In the genomic region with DNA sequence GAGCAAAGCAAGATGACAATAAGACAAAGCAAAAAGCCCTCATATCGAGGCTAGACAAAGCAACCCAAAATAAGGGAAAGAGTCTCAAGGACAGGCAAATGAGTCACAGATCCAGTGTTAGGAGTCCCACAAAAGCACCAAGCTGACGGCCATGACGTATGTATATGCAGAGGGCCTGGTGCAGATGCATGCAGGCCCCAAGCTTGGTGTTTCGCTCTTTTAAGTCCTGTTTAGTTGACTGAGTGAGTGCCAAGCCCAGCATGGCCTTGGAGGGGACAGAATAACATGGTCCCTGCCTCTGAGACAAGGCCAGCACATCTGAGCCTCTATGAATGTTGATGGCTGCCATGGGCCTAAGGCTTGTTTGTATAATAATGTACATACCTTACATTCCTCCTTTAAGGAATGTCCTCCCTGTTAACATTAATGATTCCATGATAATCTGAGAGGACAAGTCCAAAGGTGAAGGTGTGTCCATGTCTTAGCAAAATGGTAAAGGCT, we compare ENCODE assay signal across 19 mouse cellular contexts. TPM values are rescaled to one million over a fixed set of nuclear protein-coding genes. Genes with fewer than 3 reads are reported as not detected.
DNase-seq lines count a peak whose midpoint lies in the region; ATAC-seq lines count a peak whose summit lies in the region.
"Had no signal": no experiment of that assay in that cellular context is flagged by ENCODE, and none has a peak within 500 bp of the region (broad histone marks: within the 10 kb centered on the region; RNA-seq: fewer than 3 reads in every experiment).

No protein-coding gene starts in this region.

- 86% methylated on average over 4 of the region's 4 CpGs for WGBS in heart, embryonic 10.5 days
- WGBS in heart, embryonic 11.5 days (ENCODE audit: insufficient replicate concordance), result 89% methylated on average over 4 of the region's 4 CpGs
- whole genome bisulfite sequencing in midbrain, embryonic 11.5 days, result 88% methylated on average over 4 of the region's 4 CpGs
- WGBS in midbrain, embryonic 10.5 days, result 83% methylated on average over 4 of the region's 4 CpGs

- H3K4me2 ChIP-seq in heart, embryonic 11.5 days, result no peak overlapping the region
- H3K4me2 ChIP-seq in midbrain, embryonic 11.5 days, result no peak overlapping the region
- H3K4me2 ChIP-seq: heart, embryonic 12.5 days; hindbrain, embryonic 15.5 days had no signal

- peaks cover 26% of the 10 kb centered on the region for H3K4me1 ChIP-seq in heart, embryonic 10.5 days
- peaks cover 7% of the 10 kb centered on the region for H3K4me1 ChIP-seq in heart, embryonic 11.5 days (ENCODE audit: control insufficient read depth, insufficient read depth, low read length)
- H3K4me1 ChIP-seq in midbrain, embryonic 11.5 days (ENCODE audit: control insufficient read depth, insufficient read depth, low read length), result peaks cover 3% of the 10 kb centered on the region; the same call in 1 of the 2 replicates
- H3K4me1 ChIP-seq in midbrain, embryonic 10.5 days, result peaks cover 10% of the 10 kb centered on the region
- H3K4me1 ChIP-seq: hindbrain, embryonic 15.5 days had no signal

- no peaks in the 10 kb centered on the region for H3K36me3 ChIP-seq in heart, embryonic 10.5 days
- H3K36me3 ChIP-seq in heart, embryonic 11.5 days (ENCODE audit: control insufficient read depth, insufficient read depth, low read length), result no peaks in the 10 kb centered on the region
- H3K36me3 ChIP-seq in midbrain, embryonic 11.5 days (ENCODE audit: control insufficient read depth, insufficient read depth, low read length), result no peaks in the 10 kb centered on the region
- no peaks in the 10 kb centered on the region for H3K36me3 ChIP-seq in midbrain, embryonic 10.5 days
- H3K36me3 ChIP-seq: embryonic facial prominence, embryonic 10.5 days; heart, embryonic 12.5 days; hindbrain, embryonic 15.5 days had no signal

- no peaks in the 10 kb centered on the region for H3K9me3 ChIP-seq in heart, embryonic 10.5 days
- H3K9me3 ChIP-seq in heart, embryonic 11.5 days (replicated peaks; ENCODE audit: control insufficient read depth, low read length), result no peaks in the 10 kb centered on the region
- no peaks in the 10 kb centered on the region for H3K9me3 ChIP-seq in midbrain, embryonic 11.5 days (ENCODE audit: control insufficient read depth, low read length)
- no peaks in the 10 kb centered on the region for H3K9me3 ChIP-seq in midbrain, embryonic 10.5 days (replicated peaks)
- H3K9me3 ChIP-seq: embryonic facial prominence, embryonic 10.5 days; heart, embryonic 12.5 days; hindbrain, embryonic 15.5 days had no signal

- H3K27ac ChIP-seq in heart, embryonic 10.5 days, result 0 out of 2 replicates have a peak overlapping the region, but pooled peaks have one; percentile 29
- no peak overlapping the region for H3K27ac ChIP-seq in heart, embryonic 11.5 days (ENCODE audit: low read depth, low read length)
- H3K27ac ChIP-seq in midbrain, embryonic 11.5 days (ENCODE audit: low read depth, low read length), result no peak overlapping the region
- no peak overlapping the region for H3K27ac ChIP-seq in midbrain, embryonic 10.5 days (replicated peaks)
- H3K27ac ChIP-seq: embryonic facial prominence, embryonic 10.5 days; gastrocnemius, adult 2 months; hindbrain, embryonic 15.5 days had no signal

- no peak overlapping the region for H3K4me3 ChIP-seq in heart, embryonic 10.5 days
- no peak overlapping the region for H3K4me3 ChIP-seq in heart, embryonic 11.5 days (ENCODE audit: low read depth, low read length)
- H3K4me3 ChIP-seq in midbrain, embryonic 11.5 days (ENCODE audit: low read depth, low read length), result no peak overlapping the region
- H3K4me3 ChIP-seq in midbrain, embryonic 10.5 days, result no peak overlapping the region
- H3K4me3 ChIP-seq: embryonic facial prominence, embryonic 10.5 days; gastrocnemius, adult 2 months; heart, embryonic 12.5 days; hindbrain, embryonic 15.5 days had no signal

- DNase-seq in adrenal gland, adult 2 months, result peak; percentile 50
- DNase-seq in adrenal gland, adult 8-10 months, result no peak
- DNase-seq in heart, embryonic 10.5 days (ENCODE audit: low spot score), result no peak
- DNase-seq in midbrain, embryonic 11.5 days (ENCODE audit: low spot score, missing footprints), result peak; percentile 41
- no peak for DNase-seq in midbrain, embryonic 10.5 days (ENCODE audit: low spot score)
- DNase-seq in ZHBTc4 (ENCODE audit: low read depth, low spot score), result peak; percentile 66
- no peak for DNase-seq in gastrocnemius, postnatal 4 days (ENCODE audit: low spot score in 2 of 2)
- DNase-seq: cerebellum, adult 2 months; cerebellum, postnatal 10 days; gastrocnemius, adult 2 months; gastrocnemius, postnatal 25 days; heart, adult 18-20 months had no signal

- ATAC-seq in heart, embryonic 11.5 days (replicated peaks; ENCODE audit: insufficient number of reproducible peaks, low FRiP score, low TSS enrichment), result no peak
- ATAC-seq in midbrain, embryonic 11.5 days (ENCODE audit: low FRiP score), result no peak
- ATAC-seq: forebrain, embryonic 14.5 days; intestine, embryonic 16.5 days had no signal

- no peak overlapping the region for H3K9ac ChIP-seq in heart, embryonic 11.5 days (ENCODE audit: low read depth, low read length)
- H3K9ac ChIP-seq in midbrain, embryonic 11.5 days (ENCODE audit: low read length), result no peak overlapping the region
- H3K9ac ChIP-seq: heart, embryonic 12.5 days; hindbrain, embryonic 15.5 days had no signal

- H3K27me3 ChIP-seq in heart, embryonic 10.5 days (ENCODE audit: insufficient read depth, poor library complexity, severe bottlenecking), result no peaks in the 10 kb centered on the region
- H3K27me3 ChIP-seq in heart, embryonic 11.5 days (ENCODE audit: control insufficient read depth, insufficient read depth, low read length), result no peaks in the 10 kb centered on the region
- no peaks in the 10 kb centered on the region for H3K27me3 ChIP-seq in midbrain, embryonic 11.5 days (ENCODE audit: control insufficient read depth, insufficient read depth, low read length)
- no peaks in the 10 kb centered on the region for H3K27me3 ChIP-seq in midbrain, embryonic 10.5 days (ENCODE audit: low read depth, poor library complexity, severe bottlenecking)
- H3K27me3 ChIP-seq: heart, embryonic 12.5 days; hindbrain, embryonic 15.5 days had no signal

RNA-seq across cellular contexts. Expression of a gene that starts 1.4 kb away (rescaled TPM):
- total RNA-seq in adrenal gland, adult 2 months (2021), result 10 to 100 TPM; 17.0 to 36.7 TPM
- 12.3 and 21.0 TPM in 2 replicates for polyA plus RNA-seq in adrenal gland, adult 2 months (2012; rRNA removed)
- total RNA-seq in adrenal gland, adult 8-10 months (2022), result 10 to 100 TPM; 12.0 to 56.7 (median 30.9) TPM
- polyA plus RNA-seq in heart, embryonic 10.5 days (2016; fragmentation: Nextera tagmentation; extraction: Ambion mirVana), result 0.19 and 0.37 TPM in 2 replicates
- polyA plus RNA-seq in heart, embryonic 11.5 days (2014; fragmentation: Nextera tagmentation; extraction: Ambion mirVana), result 0.25 and 0.43 TPM in 2 replicates
- 0.23 and 0.59 TPM in 2 replicates for polyA plus RNA-seq in midbrain, embryonic 11.5 days (2014; fragmentation: Nextera tagmentation; extraction: Ambion mirVana)
- 0.07 and 0.11 TPM in 2 replicates for polyA plus RNA-seq in midbrain, embryonic 10.5 days (2016; fragmentation: Nextera tagmentation; extraction: Ambion mirVana)
- 1 to 10 TPM; 1.5 to 2.0 TPM for total RNA-seq in gastrocnemius, postnatal 4 days (2021)
- total RNA-seq: MEL had no signal
- polyA plus RNA-seq: embryonic facial prominence, embryonic 10.5 days had no signal

RNA-seq across cellular contexts. Expression of a gene that starts 18.2 kb away (rescaled TPM):
- total RNA-seq in adrenal gland, adult 2 months (2021), result 10 to 100 TPM; 37.2 to 49.4 TPM
- polyA plus RNA-seq in adrenal gland, adult 2 months (2012; rRNA removed), result 114 and 133 TPM in 2 replicates
- total RNA-seq in adrenal gland, adult 8-10 months (2022), result 10 to 100 TPM; 49.8 to 51.5 (median 50.1) TPM
- 127 TPM in 2 replicates for polyA plus RNA-seq in heart, embryonic 10.5 days (2016; fragmentation: Nextera tagmentation; extraction: Ambion mirVana)
- 99.7 and 101 TPM in 2 replicates for polyA plus RNA-seq in heart, embryonic 11.5 days (2014; fragmentation: Nextera tagmentation; extraction: Ambion mirVana)
- polyA plus RNA-seq in midbrain, embryonic 11.5 days (2014; fragmentation: Nextera tagmentation; extraction: Ambion mirVana), result 122 and 134 TPM in 2 replicates
- polyA plus RNA-seq in midbrain, embryonic 10.5 days (2016; fragmentation: Nextera tagmentation; extraction: Ambion mirVana), result 144 and 150 TPM in 2 replicates
- 10 to 100 TPM; 41.5 to 45.3 TPM for total RNA-seq in gastrocnemius, postnatal 4 days (2021)

RNA-seq across cellular contexts. Expression of a gene that starts 21.0 kb away (rescaled TPM):
- 1 to 10 TPM in 1 of 2 experiments, under 1 TPM in 1; 0.37 to 1.1 TPM for total RNA-seq in adrenal gland, adult 2 months (2021)
- polyA plus RNA-seq in adrenal gland, adult 2 months (2012; rRNA removed), result 0.10 TPM in 1 of 2 replicates, not detected in the other
- total RNA-seq in adrenal gland, adult 8-10 months (2022), result under 1 TPM; 0.41 to 0.83 (median 0.65) TPM
- polyA plus RNA-seq in heart, embryonic 10.5 days (2016; fragmentation: Nextera tagmentation; extraction: Ambion mirVana), result 0.41 and 0.45 TPM in 2 replicates
- polyA plus RNA-seq in heart, embryonic 11.5 days (2014; fragmentation: Nextera tagmentation; extraction: Ambion mirVana), result 0.66 and 0.80 TPM in 2 replicates
- polyA plus RNA-seq in midbrain, embryonic 11.5 days (2014; fragmentation: Nextera tagmentation; extraction: Ambion mirVana), result 0.42 and 0.65 TPM in 2 replicates
- 0.23 and 0.67 TPM in 2 replicates for polyA plus RNA-seq in midbrain, embryonic 10.5 days (2016; fragmentation: Nextera tagmentation; extraction: Ambion mirVana)
- total RNA-seq in gastrocnemius, postnatal 4 days (2021), result under 1 TPM; 0.26 to 0.44 TPM

Comparison
In these comparisons a context has a peak if more than half of its experiments do, and no peak if none do; other contexts are left out.
1. DNase-seq: peak in adrenal gland, adult 2 months (single experiment), midbrain, embryonic 11.5 days (single experiment) and ZHBTc4 (single experiment); none in adrenal gland, adult 8-10 months (single experiment), heart, embryonic 10.5 days (single experiment), midbrain, embryonic 10.5 days (single experiment) and gastrocnemius, postnatal 4 days (0 of 2).